Mouse (Mus musculus) cerebellum, postnatal 25 days (tissue): ENCODE measurements around the gene Eepd1.
A peak's percentile ranks its signal among the peaks of the same experiment; 100 is the strongest.
"Not testable (repeated sequence)": the region's sequence is repeated elsewhere in the genome, so short reads cannot be mapped to it uniquely, and the experiment has no call there.

ENCODE experiments used
- DNase-seq, 2 experiments: peaks; one replicate each; pipeline ENCODE4 v3.0.0; 2021; ENCODE audit warnings: mixed read lengths in 2 of 2

Eepd1 gene

DNA sequence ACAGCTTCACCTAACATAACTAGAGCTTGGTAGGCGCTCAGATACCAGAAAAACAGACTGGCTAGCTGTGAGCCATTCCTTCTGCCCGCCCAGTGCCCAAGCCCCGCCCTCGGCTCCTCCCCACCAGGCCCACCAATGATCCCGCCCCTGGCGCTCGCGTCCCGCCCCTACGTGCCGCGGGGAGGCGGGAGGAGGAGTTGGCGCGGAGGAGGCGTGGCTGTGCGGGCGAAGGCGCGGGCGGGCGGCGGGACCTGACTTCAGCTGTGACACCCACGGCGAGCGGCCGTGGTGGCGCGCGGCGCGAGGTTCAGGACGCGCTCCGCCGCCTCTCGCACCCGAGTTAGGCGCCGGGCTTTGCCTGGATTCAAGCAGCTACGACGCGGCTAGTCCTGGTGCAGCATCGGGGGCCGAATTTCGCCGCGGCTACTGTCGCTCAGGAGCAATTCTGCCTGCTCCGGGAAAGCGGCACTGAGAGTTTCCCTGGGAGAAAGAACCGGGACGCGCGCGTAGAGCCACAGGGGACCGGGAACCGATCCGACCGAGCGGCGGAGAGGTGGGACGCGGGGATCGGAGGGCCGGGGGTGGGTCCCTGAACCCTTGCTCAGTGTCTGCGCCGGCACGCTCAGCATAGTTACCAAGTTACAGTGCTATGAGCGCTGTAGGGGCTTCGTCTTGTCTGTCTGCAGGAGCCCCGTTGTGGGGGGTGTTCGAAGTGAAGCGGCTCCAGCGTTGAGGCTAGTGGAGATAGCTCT lies at the start of gene Eepd1:
Gene Eepd1 (plus strand): TSS at position 204 of the 752 bp plus-strand sequence.
- peak; percentile 97 to 98 for DNase-seq

DNA sequence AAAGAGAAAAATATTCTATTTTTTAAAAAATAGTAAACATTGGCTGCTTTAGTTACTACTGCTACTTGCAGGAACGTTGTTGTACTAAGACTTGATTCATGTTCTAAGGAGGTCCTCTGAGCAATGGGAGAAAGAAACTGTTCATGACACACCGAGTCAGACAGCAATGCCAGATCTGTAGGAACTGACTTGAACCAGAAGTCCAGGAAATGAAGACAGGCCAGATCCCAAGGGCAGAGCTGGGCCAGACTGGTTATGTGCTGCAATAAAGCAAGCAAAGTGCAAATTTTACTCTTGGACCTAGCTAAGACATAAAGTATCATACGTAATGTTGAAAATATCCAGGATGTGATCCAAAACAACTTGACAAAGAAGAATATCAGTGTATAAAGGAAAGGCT lies 42.5 kb upstream of the Eepd1 start:
- DNase-seq = no peak

DNA sequence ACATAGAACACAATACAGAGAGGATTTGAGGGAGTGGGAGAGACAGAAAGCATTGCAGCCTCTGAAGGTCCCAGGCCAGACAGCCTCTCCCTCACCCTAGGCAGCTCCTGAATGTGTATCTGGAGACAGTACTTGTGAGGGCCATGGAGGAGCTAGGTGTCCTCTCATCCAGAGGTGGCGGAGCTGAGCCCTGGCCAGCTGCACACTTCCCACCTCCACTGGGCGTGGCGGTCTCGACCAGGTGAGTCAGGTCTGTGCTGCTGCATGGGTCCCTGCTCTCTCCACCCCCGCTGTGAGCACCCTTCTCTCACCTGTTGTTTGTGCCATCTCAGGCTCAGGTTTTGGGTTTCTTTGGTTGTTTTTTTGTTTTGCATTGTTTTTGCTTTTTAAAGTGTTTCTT lies 41.3 kb upstream of the Eepd1 start:
- DNase-seq = not testable (repeated sequence)

DNA sequence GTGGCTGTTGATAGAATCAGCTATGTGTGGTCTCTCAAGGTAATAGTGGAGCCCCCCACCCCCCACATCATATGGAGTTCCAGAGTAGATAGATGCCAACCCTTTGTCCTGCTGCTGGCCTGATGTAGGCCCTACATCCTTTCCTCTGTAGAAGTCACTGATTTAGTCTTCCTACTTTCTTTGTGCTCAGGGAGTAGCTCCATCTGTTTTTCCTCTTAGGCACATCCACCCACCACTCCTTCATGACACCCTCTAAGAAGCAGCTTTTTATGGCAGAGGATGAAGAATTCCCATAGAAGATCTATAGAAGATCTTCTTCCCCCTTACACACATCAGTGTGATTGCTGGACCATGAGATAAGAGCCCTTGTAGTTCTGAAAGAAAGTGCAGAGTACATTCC lies 39.3 kb upstream of the Eepd1 start:
- DNase-seq = no peak

DNA sequence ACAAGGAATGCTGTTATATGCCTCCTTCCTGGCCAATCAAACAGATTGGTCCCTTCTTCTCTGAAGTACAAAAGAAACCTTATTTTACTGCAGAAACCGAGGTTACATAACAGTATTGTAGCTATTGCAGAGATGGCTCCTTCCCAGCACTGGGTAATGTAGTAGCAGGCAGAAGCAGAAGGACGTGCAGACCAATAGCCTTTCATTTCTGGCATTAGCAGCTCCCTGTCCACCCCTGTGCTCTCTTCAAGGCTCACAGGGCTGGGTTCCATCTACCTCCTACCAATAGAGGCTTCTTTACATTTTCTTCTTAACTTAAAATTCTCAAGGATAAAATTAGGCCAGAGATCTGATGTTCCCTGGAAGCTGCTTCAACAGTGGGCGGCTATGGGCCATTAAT lies 38.3 kb upstream of the Eepd1 start:
- no peak for DNase-seq

DNA sequence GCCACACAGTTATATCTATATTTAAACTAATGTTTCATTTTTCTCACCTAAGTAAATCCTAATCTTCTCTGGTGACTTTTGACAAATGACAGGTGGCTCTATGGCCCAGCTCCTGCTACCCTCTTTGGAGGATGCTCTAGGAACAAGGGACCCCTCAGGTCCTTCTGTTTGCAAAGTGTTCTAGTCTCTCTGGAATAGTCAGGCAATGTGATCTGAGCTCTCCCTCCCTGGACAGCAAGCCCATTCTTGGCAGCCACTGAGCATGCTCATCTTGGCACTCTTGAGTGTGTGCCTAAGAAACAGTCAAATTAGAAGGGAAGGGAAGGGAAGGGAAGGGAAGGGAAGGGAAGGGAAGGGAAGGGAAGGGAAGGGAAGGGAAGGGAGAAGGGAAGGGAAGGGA lies 37.8 kb upstream of the Eepd1 start:
- DNase-seq = no peak

DNA sequence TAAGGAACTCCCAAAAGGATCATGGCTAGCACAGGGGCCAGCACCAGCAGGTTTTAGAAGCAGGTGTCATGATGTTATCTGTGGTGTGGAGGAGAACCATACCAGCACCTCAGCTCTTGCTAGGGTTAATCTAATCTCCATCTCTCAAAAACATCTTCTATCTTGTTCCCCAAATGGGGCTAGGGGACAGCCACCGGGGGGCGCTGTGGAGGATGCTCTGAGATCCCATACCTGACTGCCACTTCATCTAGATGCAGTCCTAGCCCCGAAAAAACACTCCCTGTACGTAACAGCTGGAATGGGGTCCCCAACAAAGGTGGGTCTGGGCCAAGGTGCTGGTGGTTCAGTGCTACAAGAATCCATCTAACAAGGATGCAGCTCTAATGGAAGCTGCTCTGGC lies 31.0 kb upstream of the Eepd1 start:
- DNase-seq = peak in 1 of 2 experiments; percentile 7

DNA sequence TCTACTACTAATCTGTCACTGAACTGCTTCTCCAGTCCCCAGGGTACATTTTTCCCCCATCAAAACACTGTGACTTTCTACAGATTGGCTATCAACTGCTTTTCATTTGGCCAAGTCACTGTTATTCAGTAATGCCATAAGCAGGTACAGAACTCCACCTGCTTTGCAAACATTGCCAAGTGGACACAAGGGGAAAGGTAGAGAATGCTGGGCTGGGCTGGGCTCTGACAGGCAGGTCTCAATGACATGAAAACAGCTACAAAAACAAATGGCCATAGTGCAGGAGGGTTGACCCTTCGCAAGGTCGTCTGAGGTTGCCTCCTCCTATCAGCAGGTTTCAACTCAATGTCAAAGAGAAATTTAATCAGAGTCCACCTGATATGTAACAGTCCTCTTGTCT lies 26.3 kb upstream of the Eepd1 start:
- no peak for DNase-seq

DNA sequence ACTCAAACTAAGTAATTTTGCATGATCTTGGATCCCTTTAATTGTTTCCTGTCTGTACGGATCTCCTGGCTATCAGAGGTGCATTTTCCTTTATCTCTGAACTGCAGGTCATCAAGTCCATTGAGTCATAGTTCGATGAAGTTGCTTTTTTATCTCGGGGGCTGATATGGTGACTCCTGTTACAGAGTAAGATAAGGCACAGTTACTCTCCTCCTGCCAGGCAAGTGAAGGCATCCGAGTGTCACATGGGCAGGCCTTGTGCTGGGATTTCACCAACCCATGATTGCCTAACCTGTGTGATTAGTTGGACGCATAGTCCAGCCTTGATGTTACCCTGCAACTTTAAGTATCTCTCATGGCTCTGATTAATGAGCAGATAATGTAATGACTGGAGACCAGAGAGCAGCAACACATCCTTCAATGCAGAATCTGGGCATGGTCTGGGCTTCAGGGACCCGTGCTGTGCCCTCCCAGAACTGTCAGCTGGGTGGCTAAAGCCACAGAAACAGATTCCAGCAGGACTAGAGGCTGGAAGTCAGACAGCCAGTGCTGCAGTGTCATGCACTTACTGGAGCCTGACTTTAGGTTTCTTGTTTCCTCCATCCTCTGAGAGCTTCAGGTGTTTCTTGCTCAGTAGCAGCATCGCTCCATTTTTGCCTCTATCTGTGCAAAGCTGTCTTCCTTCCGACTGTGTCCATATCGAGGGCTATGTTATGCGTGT lies 20.4 kb upstream of the Eepd1 start:
- DNase-seq = no peak

DNA sequence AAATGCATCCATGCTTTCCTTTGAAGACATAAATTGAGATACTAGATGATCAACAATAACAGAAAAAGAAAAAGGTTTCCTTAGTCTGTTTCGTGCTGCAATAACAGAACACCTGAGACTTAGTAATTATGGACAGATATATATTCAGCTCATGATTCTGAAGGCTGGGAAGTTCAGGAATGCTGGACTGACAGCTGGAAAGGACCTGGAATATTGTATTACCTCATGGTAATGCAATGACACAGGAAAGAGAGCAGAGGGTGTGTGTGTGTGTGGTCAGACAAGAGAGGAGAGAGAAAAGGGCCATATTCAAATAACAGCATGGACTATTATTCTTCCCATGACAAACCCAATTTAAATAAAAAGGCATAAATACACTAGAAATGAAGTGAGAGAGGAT lies 17.0 kb upstream of the Eepd1 start:
- no peak for DNase-seq

DNA sequence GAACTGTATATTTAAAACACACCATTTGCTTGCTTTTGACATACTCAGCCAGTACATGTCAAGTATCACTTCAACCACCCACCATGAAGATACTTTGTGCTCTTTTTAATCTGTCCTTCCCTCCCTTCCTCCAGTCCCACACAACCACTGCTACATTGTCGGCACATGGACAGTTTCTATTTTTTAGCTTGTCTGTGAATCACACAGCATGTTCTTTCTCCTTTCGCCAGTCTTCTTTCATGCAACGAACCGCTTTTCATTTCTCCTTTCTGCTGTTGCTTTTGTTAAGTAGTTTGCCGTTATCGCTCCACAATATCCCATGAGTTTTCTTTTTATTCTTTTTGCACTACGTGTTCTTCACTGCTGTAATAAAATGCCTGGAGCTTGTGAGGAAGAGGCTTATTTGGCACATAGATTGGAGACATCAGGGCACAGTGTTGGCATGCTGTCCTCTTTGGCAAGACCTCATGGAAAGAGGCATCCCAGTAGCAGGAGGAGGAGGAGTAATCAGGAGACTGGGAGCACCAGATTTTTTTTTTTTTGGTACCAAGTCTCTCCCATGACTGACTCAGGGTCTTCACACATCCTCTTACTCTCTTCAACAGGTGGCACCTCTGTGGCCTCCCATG lies 1.8 kb upstream of the Eepd1 start:
- DNase-seq = no peak

DNA sequence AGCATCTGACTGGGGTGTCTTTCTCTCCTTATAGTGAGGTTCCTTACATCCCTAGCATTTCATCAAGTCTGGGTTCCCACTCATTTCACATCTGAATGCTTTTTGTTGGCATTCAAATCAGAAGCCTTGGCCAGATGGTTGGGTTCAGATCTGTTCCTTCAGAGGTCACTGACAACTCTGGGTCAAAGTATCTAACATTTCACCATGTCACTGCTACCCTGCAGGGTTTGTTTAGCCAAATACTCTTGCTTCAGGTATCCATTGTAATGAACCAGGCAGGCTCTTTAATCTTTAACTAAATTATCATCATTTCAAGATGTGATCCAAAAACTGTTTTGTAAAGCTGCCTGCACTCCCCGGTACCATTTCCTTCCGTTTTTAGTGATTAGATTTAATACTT lies 671 bp upstream of the Eepd1 start:
- DNase-seq = no peak

DNA sequence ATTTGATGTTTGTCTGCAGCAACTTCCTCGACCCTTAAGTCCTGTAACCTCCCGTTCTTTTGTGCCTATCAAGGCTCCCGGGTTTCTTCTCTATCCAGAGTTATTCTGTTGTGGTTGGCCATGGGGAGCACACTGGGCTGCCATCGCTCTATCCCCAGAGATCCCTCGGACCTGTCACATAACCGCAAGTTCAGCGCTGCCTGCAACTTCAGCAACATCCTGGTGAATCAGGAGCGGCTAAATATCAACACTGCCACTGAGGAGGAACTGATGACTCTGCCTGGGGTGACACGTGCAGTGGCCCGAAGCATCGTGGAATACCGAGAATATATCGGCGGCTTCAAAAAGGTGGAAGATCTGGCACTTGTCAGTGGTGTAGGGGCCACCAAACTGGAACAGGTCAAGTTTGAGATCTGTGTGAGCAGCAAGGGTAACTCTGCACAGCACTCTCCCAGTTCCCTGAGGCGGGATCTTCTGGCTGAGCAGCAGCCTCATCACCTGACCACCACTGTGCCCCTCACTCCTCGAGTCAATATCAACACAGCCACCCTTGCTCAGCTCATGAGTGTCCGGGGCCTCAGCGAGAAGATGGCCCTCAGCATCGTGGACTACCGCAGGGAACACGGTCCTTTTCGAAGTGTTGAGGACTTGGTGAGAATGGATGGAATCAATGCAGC lies 1.1 kb downstream of the Eepd1 start:
- no peak for DNase-seq

DNA sequence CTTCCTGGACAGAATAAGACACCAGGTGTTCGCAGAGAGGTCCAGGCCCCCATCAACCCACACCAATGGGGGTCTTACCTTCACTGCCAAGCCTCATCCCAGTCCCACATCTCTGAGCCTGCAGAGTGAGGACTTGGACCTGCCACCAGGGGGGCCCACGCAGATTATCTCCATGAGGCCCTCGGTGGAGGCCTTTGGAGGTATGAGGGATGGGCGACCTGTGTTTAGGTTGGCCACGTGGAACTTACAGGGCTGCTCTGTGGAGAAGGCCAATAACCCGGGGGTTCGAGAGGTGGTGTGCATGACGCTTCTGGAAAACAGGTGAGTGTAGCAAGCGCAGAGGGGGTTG lies 1.6 kb downstream of the Eepd1 start:
- DNase-seq = no peak

DNA sequence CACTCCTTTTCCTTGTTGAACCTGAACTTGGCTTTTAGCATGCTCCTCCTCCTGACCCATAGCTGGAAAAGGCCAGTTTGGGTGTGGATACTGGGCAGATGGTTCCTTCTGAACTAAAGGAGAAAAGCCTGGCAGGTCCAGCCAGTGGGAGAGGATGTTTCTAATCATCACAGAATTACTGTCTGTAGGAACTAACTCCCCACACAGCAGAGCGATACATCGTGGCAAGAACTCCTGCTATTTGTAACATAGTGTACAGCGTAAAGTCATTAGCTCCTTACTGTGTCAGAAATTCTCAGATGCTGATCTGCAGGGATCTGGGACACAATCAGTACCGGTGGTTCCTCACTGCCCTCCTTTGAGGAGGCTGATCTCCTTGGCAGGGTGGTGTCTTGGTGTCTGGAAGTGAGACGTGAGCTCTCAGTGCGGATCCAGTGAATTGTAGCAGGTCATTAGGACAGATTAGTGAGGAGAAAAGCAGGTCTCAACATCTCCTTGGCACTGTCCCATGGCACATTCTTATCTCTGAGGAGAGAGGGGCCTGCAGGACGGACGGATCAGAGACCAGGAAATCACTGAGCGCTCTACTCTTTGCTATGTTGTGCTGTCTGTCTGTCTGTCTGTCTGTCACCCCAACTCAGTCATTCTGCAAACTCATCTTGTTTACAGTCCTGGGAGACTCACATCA lies 2.7 kb downstream of the Eepd1 start:
- DNase-seq = no peak

DNA sequence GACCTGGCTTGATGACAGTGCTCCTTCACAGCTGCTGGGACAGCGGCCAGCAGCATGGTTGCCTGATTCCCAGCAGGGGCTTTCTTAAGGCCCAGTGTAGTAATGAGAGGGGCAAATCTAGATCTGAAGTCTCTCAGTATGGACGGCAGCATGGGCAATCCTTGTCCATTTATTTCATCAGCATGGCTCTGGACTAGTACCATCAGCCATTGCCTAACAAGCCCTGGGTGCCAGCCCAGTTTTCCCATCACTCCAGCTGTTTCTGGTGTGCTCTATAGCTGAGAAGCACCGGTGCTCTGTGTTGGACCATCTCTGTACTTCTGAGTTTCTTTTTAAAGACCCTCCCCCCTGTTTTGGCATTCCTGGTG lies 3.3 kb downstream of the Eepd1 start:
- DNase-seq = no peak

DNA sequence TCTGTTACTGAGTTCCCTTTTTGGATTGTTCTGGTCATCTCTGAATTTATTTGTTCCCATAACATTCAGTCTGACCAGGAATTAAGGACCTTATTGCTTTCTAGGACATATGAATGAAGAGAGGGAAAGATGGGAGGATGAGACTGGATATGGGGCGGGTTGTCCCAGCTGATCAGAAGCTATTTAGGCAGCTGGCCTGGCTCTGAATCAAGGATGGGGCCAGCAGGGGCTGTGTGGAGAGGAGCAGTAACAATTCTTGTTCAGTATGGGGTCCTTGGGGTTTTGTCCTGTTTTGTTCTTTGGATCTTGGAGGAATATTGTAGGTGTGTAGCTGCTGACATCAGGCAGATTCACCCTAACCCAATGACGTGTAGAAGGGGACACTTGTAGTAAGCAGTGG lies 3.7 kb downstream of the Eepd1 start:
- DNase-seq = no peak

DNA sequence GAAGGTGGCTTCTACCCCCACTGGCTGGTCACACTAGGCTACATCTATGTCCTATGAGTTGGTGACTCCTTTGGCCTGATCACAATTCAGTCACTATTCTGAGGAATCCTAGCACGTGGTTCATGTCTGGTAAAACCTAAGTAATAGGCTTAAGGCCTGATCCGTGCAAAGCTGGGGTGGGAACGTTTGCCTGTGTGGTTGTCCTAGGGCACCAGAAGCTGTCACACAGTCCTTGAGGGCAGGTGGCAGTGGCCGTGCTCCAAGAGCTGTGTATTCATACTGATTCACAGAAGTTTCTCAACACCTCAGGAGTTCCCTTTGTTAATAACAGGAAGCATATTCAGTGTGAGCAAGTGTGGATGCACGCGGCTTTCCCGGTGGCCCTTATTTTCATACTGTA lies 4.1 kb downstream of the Eepd1 start:
- peak in 1 of 2 experiments; percentile 48 for DNase-seq

DNA sequence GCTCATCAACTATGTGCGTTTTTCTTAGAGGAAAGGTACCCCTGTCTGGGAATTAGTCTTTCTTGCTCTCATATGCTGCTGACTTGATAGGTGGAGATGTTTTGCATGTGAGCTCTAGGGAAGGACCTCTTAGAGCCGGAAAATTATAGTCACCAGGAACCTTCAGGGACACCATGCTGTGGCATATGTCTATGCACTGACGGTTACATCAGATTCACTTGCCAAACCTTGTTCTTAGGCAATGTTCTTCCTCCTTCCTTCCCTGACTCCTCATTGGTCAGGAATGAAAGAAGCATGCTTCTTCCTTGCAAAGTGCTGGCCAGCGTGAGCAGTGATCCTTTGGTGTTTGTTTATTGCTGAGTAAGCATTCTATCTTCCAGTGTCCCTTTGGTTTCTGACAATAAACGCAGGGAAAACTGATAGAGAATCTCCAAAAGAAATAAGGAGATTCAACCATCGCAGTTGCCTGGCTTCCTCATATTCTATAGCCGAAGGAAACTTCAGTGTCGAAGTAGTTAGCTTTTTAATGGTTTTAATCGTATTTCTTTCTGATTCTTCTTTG lies 5.0 kb downstream of the Eepd1 start:
- DNase-seq = no peak

DNA sequence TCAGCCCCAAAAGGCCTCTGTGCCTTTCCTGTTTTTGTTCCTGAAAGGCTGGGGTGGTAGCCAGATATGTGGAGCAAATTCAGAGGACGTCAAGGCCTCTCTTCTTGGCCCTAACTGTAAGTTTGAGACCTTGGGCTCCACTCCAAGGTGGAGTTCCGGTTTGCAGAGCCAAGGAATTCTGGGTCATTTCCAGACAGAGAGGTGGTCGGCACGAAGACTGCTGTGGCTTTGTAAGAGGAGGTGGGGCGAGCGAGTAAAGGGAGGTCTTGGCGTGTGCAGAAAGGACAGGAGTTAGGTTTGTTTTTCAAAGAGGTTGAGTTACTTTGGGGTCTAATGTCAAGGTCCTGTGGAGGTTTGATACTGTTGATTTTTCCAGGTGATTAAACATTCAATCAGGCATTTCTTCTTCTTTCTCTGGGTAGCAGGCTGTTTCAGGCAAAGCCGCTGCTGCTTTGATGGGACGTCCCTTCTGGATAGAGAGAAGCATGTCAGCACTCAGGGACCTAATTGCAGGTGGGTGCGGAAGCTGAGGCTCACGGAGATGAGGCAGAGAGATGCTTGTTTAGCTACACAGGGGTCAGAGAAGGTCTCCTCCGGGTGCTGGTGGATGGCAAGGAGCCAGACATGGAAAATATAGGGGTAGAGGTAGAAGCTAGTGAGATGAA lies 6.2 kb downstream of the Eepd1 start:
- DNase-seq = no peak

DNA sequence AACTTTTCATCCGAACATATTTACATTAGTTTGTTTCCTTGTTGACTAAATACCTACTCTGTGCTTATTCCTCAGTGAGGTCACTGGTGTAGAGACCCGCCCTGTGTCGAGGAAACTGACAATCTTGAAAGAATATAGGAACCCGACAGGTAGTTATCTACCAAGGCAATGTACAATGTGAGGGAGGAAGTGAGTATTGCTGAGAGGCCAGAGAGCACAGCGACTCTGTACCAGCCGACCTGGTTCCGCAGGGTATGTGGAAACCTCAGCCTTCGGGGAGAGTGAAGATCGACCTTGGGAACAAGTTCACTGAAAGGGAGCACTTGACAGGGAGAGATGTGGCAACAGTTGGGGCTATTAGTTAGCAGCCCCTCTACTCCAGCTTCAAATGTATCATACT lies 7.2 kb downstream of the Eepd1 start:
- DNase-seq = no peak
